Mouse (Mus musculus): ENCODE results near the gene Ly6g6c.

The Ly6g6c gene

GRCm38 (mm10) chr17:35064951-35065947 lies at the start of gene Ly6g6c:
Ly6g6c (plus strand) TSS chr17:35065388.
- DNase-seq (ENCODE audit: low spot score in 2 of 2): no peak

DNA sequence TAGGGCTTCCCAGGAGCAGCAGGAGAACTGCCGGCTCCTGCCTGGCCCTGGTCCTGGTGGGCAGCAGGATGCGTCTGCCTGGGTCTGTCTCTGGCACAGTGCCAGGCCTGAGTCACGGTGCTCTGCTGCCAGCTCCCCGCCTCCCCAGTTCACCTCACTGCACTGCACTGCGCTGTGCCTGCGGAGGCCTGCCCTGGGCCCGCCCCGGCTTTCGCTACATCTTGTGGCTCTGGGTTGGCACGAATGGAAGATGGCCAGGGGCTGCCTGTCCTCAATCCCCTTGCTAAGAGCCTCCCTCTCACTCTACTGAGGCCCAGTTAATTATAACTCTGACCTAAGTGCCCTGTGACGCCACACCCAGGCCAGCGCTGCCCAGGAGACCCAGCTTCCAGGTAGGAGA lies 48.8 kb upstream of the Ly6g6c start, which contains the start of gene Vwa7:
Vwa7 (plus strand) TSS at position 204 of the 400 bp plus-strand sequence.
- DNase-seq (ENCODE audit: low spot score in 2 of 2): no peak

- DNase-seq (ENCODE audit: low spot score in 2 of 2): no peak
Observed at GRCm38 (mm10) chr17:35016791-35017705, 48.1 kb upstream of the Ly6g6c start.

DNA sequence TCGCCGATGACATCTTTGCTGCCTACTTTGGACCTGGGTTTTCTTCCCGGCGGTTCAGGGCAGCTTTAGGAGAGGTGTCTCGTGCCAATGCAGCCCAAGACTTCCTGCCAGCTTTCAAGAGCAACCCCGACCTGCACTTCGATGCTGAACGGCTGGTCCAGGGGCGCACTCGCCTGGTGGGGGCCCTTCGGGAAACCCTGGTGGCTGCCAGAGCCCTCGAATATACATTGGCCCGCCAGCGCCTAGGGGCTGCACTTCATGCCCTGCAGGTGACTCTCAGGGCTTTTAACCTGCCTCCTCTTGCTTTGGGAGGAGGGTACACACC lies 47.5 kb upstream of the Ly6g6c start:
- DNase-seq (ENCODE audit: low spot score in 2 of 2): no peak

- DNase-seq (ENCODE audit: low spot score in 2 of 2): no peak
Observed at GRCm38 (mm10) chr17:35018171-35018570, 47.0 kb upstream of the Ly6g6c start.

DNA sequence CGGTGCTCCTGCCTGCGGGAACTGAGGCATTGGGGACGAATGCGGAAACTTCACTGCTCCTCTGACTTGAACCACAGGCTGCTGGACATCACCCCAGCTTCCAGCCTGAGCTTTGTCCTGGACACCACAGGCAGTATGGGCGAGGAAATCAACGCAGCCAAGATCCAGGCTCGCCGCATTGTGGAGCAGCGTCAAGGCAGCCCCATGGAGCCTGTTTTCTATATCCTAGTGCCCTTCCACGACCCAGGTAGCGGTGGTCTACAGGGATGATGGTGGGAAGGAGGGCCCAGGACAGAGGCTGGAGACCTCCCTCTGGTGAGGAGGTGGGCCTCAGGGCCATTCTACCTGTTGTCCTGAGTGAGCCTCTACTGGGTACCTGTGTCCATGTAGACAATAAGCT lies 45.3 kb upstream of the Ly6g6c start:
- DNase-seq (ENCODE audit: low spot score in 2 of 2): no peak

DNA sequence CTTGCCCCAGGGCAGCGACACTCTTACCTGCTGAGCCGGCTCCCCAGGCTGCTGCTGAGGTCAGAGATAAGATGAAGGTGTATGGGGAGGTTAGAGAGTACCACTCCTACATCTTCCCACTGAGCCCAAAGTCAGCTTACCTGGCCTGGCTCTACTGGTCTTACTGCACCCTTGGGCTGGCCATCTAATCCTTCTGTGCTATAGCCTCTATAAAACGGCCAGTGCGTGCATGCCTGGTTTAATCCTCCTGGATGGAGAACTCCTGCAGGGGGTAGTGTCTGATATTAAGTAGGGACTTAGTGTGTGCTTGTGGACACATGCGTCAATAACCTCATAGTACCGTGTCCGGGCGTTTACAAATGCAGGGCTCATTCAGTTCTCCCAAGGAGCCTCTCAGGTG lies 44.6 kb upstream of the Ly6g6c start:
- DNase-seq (ENCODE audit: low spot score in 2 of 2): no peak

- peak; percentile 74 to 84 for DNase-seq (ENCODE audit: low spot score in 2 of 2)
Observed at GRCm38 (mm10) chr17:35021163-35021808, 43.9 kb upstream of the Ly6g6c start.

- no peak for DNase-seq (ENCODE audit: low spot score in 2 of 2)
Observed at GRCm38 (mm10) chr17:35021842-35022477, 43.2 kb upstream of the Ly6g6c start.

DNA sequence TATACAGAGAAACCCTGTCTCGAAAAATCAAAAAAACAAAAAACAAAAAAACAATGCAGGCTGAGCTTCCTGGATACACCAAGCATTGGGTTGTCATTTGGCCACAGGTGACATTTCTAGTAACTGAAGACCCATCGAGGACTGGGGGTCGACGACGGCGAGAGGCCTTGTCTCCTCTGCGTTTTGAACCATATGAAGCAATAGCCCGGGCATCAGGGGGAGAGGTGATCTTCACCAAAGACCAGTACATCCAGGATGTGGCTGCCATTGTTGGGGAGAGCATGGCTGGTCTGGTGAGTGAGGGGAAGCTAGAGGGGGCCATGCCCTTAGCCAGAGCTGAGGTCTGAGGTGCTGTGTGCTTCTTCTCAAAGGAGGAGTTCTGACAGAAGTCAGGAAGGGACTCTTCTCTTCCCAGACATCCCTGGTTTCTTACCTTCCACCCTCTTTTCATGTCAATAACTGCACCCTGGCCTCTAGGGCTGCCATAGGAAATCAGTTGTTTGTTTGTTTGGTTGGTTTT lies 42.6 kb upstream of the Ly6g6c start:
- no peak for DNase-seq (ENCODE audit: low spot score in 2 of 2)

- no peak for DNase-seq (ENCODE audit: low spot score in 2 of 2)
Observed at GRCm38 (mm10) chr17:35023221-35023620, 42.0 kb upstream of the Ly6g6c start.

- DNase-seq (ENCODE audit: low spot score in 2 of 2): no peak
Observed at GRCm38 (mm10) chr17:35023756-35024155, 41.4 kb upstream of the Ly6g6c start.

DNA sequence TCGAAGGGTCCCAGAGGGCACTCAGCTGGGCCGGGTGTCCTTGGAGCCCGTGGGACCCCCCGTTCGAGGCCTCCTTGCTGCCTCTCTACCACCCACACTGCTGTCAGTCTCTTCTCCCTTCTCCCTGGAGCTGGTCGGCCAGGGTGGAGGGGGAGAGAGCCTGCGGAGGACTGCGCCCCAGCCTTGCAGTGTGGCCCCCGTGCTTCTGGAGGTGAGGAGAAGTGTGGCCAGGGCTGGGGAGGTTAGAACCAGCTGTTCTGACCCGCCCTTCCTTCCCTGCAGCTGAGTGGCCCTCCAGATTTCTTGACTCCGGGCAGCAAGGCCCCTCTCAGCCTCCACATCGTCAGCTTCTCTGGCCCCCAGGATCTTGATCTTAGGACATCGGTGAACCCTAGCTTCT lies 40.9 kb upstream of the Ly6g6c start:
- DNase-seq (ENCODE audit: low spot score in 2 of 2): no peak

DNA sequence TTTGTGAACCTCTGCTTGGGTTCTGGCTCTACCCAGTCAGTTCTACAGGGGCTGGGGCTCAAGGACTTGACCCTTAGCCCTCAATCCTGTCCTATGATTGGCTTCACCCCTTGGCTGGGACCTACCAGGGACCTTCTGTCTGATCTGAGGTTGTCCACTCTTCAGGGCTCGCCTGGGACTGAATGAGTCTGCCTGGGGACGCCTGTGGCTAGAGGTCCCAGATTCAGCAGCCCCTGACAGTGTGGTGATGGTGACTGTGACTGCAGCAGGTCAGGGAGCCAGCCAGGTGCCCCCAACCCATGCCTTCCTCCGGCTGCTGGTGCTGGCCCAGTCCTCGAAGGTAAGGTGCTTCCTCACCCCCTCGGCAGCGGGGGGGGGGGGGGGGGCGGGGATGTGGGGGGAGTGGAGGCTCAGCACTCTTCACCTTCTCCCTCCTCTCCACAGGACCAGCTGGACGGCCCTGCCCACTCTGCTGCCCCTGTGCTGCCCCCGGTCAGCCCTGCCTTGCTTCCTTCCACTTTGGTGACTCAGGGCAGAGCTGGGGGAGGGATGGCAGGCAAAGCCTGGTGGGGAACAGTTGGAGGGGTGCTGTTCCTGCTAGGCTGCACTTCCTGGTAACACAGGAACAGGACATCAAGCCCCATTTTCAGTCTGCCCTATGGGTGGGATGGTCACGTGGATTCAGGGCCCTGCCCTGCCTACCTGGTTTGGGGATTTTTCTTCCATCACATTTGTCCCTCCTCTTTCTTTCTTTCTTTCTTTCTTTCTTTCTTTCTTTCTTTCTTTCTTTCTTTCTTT lies 40.3 kb upstream of the Ly6g6c start:
- no peak for DNase-seq (ENCODE audit: low spot score in 2 of 2)

GRCm38 (mm10) chr17:35026206-35026605 lies 39.0 kb upstream of the Ly6g6c start:
- DNase-seq (ENCODE audit: low spot score in 2 of 2): no peak

DNA sequence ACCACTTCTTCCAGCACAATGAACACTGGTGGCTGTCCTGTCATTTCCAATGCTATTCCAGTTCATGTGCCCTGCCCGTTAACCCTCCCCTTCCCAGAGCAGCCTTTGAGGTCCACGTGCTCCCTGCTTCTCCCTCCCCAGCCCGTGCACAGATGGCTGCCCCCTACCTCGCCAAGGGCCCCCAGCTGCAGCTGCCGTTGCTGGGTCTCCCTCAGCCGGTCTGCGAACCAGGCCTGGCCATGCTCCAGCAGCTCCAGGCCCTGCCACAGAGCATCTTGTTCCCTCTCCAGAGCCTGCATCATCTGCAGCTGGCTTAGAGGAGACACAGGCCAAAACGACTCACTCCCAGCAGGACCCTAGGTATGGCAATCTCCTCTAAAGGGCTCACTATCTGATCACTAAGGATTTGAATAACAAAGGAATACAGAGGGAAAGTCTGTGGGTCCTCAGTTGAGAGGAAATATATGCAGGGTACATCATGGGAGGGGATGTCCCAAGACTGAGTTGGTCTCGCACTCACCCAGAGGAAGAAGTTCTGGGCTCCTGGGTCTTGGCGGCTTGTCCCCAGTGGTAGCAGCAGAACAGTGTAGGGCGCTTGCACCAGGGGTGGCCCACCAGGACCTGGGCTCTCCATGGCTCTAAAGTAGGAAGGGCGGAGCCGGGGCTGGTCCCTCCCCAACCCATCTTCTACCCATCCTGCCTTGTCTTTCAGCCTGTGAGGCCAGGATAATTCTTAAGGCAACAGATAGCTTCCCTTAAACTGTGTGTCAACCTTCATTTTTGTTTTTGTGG lies 37.7 kb upstream of the Ly6g6c start, which contains the start of gene Sapcd1:
Sapcd1 (minus strand) TSS at position 740 of the 792 bp plus-strand sequence.
- no peak for DNase-seq (ENCODE audit: low spot score in 2 of 2)

GRCm38 (mm10) chr17:35028315-35028714 lies 36.9 kb upstream of the Ly6g6c start:
- DNase-seq (ENCODE audit: low spot score in 2 of 2): no peak

DNA sequence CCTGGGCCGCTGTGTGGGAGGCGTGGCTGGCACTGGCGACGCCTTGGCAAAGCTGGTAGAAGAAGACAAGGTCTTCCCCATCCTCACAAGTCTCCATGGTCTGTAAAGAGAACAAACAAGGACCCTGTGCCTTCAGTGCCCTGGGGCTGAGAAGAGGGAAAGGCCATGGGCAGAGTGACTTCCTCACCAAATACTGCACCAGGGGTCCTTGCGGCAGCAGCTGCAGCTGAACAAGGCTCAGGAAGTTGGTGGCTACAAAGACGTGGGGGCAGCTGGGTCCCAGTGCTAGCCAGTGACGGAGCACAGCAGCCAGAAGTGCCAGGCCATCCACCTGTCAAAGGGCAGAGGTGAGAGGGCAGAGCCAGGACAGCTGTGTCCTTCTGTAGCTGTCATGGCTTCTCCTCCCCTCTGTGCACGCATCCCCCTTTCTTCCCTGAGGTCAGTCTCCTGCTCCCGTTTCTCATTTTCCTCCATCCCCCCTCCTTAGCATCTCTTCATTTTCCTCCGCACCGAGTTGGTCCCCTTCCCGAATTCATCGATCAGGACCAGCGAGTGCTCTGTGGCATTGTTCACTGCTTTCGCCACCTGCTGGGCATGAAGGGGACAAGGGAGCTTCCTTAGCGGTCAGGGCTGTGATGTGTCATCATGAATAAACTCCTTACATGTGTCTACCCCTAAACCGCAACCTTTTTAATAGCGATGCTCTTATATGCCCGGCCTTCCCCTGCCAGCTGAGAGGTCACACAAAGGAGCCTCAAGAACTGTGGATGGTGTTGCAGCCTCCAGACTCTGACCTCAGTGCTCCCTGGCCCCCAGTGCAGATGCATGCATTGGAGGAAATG lies 35.3 kb upstream of the Ly6g6c start:
- DNase-seq (ENCODE audit: low spot score in 2 of 2): peak; percentile 55 to 67

Measured in natural killer cell, adult 2 months (primary cell).